Mouse (Mus musculus): ENCODE measurements around the gene Slc25a19. TPM values are rescaled to one million over a fixed set of nuclear protein-coding genes. Genes with fewer than 3 reads are reported as not detected.

Gene Slc25a19
- polyA plus RNA-seq, 1 experiment: 33.7 TPM

GRCm38 (mm10) chr11:115640978-115641663, 13.0 kb upstream of the Slc25a19 start:
- H3K4me1 ChIP-seq (ENCODE audit: control insufficient read depth, insufficient read depth, low read length): peaks cover 5% of the 10 kb centered on the region
- no peak for TF ChIP-seq CTCF (IDR thresholded peaks at IDR 0.05; ENCODE audit: control insufficient read depth, insufficient read depth, insufficient replicate concordance, low read depth, low read length)
- TF ChIP-seq POLR2A (IDR thresholded peaks at IDR 0.05; ENCODE audit: control insufficient read depth, low read depth, low read length): no peak
- no peak overlapping the region for H3K4me3 ChIP-seq (ENCODE audit: control insufficient read depth, low read depth, low read length)
- no peak overlapping the region for H3K27ac ChIP-seq (ENCODE audit: control insufficient read depth, insufficient read depth, low read depth, low read length)
- no peaks in the 10 kb centered on the region for H3K36me3 ChIP-seq (ENCODE audit: control insufficient read depth, insufficient read depth, low read length)
- H3K27me3 ChIP-seq (ENCODE audit: control insufficient read depth, insufficient read depth, low read length): no peaks in the 10 kb centered on the region

- no peaks in the 10 kb centered on the region for H3K27me3 ChIP-seq (ENCODE audit: control insufficient read depth, insufficient read depth, low read length)
These were observed 12.3 kb upstream of the Slc25a19 start for GRCm38 (mm10) chr11:115640311-115640828.

DNA sequence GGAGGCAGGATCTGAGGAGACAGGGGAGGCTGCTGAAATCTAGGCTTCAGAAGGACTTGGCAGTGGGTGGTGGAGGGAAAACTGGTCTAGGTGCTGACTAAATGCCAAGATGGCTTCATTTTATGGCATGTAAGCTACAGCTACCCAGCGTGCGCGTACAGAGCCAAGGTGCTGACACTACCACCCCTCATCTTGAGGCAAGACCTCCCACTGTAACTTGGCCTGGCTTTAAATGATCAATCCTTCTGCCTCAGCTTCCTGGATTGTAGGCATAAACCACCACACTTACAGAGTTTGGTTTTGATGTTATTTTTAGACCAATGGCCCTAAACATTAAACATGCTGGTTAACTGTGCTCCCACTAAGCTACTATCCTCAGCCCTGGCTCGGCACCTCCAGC, 11.4 kb upstream of the Slc25a19 start:
- Histone ChIP-seq H3K27ac (ENCODE audit: control insufficient read depth, insufficient read depth, low read depth, low read length) (no peak overlapping the region), H3K4me3 (ENCODE audit: control insufficient read depth, low read depth, low read length) (no peak overlapping the region), H3K4me1 (ENCODE audit: control insufficient read depth, insufficient read depth, low read length) (peaks cover 5% of the 10 kb centered on the region), H3K27me3 (ENCODE audit: control insufficient read depth, insufficient read depth, low read length) (no peaks in the 10 kb centered on the region), H3K36me3 (ENCODE audit: control insufficient read depth, insufficient read depth, low read length) (no peaks in the 10 kb centered on the region)
- TF ChIP-seq CTCF (IDR thresholded peaks at IDR 0.05; ENCODE audit: control insufficient read depth, insufficient read depth, insufficient replicate concordance, low read depth, low read length) (no peak), POLR2A (IDR thresholded peaks at IDR 0.05; ENCODE audit: control insufficient read depth, low read depth, low read length) (no peak)

More at GRCm38 (mm10) chr11:115640311-115640828, 12.3 kb upstream of the Slc25a19 start:
- no peak overlapping the region for H3K4me3 ChIP-seq (ENCODE audit: control insufficient read depth, low read depth, low read length)
- H3K27ac ChIP-seq (ENCODE audit: control insufficient read depth, insufficient read depth, low read depth, low read length): no peak overlapping the region
- H3K4me1 ChIP-seq (ENCODE audit: control insufficient read depth, insufficient read depth, low read length): peaks cover 5% of the 10 kb centered on the region
- TF ChIP-seq POLR2A (IDR thresholded peaks at IDR 0.05; ENCODE audit: control insufficient read depth, low read depth, low read length): no peak
- TF ChIP-seq CTCF (IDR thresholded peaks at IDR 0.05; ENCODE audit: control insufficient read depth, insufficient read depth, insufficient replicate concordance, low read depth, low read length): no peak
- H3K36me3 ChIP-seq (ENCODE audit: control insufficient read depth, insufficient read depth, low read length): no peaks in the 10 kb centered on the region

DNA sequence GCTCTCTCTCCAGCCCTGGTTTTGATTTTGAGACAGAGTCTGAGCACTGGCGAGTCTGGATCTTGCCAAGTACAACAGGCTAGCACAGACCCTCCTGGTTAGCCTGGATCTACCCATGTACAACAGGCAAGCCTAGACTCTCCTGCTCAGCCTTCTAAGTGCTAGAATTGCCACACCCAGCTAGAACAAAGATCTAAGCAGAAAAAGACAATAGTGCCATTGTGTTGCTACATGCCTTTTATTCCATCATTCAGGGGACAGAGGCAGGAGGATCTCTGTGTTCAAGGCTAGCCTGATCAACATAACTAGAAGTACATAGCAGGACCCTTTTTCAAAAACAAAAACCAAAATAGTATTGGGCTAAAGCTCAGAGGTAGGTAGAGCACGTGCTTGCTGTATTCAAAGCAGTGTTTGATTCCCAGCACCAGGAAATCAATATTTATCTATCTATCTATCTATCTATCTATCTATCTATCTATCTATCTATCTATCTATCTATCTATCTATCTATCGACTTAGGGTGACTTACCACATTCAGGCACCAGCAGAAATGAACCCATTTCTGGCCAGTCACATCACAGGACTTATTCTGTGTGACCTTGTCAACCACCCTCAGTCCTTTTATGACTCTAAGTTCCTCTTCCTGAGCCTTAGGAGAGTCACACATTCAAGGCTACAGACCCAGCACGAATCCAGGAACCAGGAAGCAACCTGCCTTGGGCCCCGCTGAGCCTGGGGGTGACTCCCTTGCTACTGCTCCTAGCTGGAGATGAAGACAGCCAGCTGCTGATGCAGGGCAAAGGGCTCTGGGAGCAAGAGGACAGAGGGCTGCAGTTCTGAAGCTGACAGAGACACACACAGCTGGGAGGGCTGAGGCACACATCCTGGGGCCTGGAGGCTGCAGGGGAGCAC, 10.7 kb upstream of the Slc25a19 start:
- no peak for TF ChIP-seq POLR2A (IDR thresholded peaks at IDR 0.05; ENCODE audit: control insufficient read depth, low read depth, low read length)
- TF ChIP-seq CTCF (IDR thresholded peaks at IDR 0.05; ENCODE audit: control insufficient read depth, insufficient read depth, insufficient replicate concordance, low read depth, low read length): no peak
- peaks cover 5% of the 10 kb centered on the region for H3K4me1 ChIP-seq (ENCODE audit: control insufficient read depth, insufficient read depth, low read length)
- H3K27ac ChIP-seq (ENCODE audit: control insufficient read depth, insufficient read depth, low read depth, low read length): no peak overlapping the region
- H3K36me3 ChIP-seq (ENCODE audit: control insufficient read depth, insufficient read depth, low read length): no peaks in the 10 kb centered on the region
- no peak overlapping the region for H3K4me3 ChIP-seq (ENCODE audit: control insufficient read depth, low read depth, low read length)
- no peaks in the 10 kb centered on the region for H3K27me3 ChIP-seq (ENCODE audit: control insufficient read depth, insufficient read depth, low read length)

- Histone ChIP-seq H3K27ac (ENCODE audit: control insufficient read depth, insufficient read depth, low read depth, low read length) (no peak overlapping the region), H3K4me3 (ENCODE audit: control insufficient read depth, low read depth, low read length) (no peak overlapping the region), H3K36me3 (ENCODE audit: control insufficient read depth, insufficient read depth, low read length) (no peaks in the 10 kb centered on the region), H3K27me3 (ENCODE audit: control insufficient read depth, insufficient read depth, low read length) (no peaks in the 10 kb centered on the region), H3K4me1 (ENCODE audit: control insufficient read depth, insufficient read depth, low read length) (peaks cover 5% of the 10 kb centered on the region)
- no peak for TF ChIP-seq CTCF (IDR thresholded peaks at IDR 0.05; ENCODE audit: control insufficient read depth, insufficient read depth, insufficient replicate concordance, low read depth, low read length)
- no peak for TF ChIP-seq POLR2A (IDR thresholded peaks at IDR 0.05; ENCODE audit: control insufficient read depth, low read depth, low read length)
These were observed 8.9 kb upstream of the Slc25a19 start for GRCm38 (mm10) chr11:115636960-115637359.

DNA sequence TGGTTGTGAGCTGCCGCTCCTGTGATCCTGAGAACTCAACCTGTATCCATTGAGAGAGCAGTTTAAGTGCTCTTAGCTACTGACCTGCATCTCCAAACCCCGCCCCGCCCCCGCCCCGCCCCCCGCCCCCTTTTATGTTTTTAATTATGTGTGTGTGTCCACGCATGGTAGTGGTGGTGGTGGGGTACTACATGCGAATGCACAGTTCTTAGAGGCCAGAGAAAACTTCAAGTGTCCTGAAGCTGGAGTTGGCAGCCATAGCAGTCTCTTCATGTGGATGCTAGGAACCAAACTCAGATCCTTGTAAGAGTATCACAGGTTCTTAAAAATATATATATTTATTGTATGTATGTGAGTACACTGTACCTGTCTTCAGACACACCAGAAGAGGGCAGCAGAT, 7.4 kb upstream of the Slc25a19 start:
- TF ChIP-seq CTCF (IDR thresholded peaks at IDR 0.05; ENCODE audit: control insufficient read depth, insufficient read depth, insufficient replicate concordance, low read depth, low read length) (no peak), POLR2A (IDR thresholded peaks at IDR 0.05; ENCODE audit: control insufficient read depth, low read depth, low read length) (no peak)
- H3K4me3 ChIP-seq (ENCODE audit: control insufficient read depth, low read depth, low read length): no peak overlapping the region
- H3K27ac ChIP-seq (ENCODE audit: control insufficient read depth, insufficient read depth, low read depth, low read length): no peak overlapping the region
- H3K27me3 ChIP-seq (ENCODE audit: control insufficient read depth, insufficient read depth, low read length): no peaks in the 10 kb centered on the region
- no peaks in the 10 kb centered on the region for H3K36me3 ChIP-seq (ENCODE audit: control insufficient read depth, insufficient read depth, low read length)
- no peaks in the 10 kb centered on the region; the same call in none of the 2 replicates for H3K4me1 ChIP-seq (ENCODE audit: control insufficient read depth, insufficient read depth, low read length)

DNA sequence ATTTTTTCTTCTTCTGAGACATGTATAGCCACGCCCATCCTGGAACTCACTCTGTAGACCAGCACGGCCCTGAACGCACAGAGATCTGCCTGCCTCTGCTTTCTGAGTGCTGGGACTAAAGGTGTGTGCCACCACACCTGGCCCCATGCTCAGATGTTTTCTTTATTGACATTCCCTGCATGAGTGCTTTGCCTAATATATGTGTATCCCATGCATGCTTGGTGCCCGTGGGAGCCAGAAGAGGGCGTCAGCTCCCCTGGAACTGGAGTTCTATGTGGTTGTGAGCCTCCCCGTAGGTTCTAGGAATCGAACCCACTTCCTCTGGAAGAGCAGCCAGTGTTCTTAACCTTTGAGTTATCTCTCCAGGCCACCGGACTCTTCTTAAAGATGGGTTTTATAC, 6.9 kb upstream of the Slc25a19 start:
- TF ChIP-seq CTCF (IDR thresholded peaks at IDR 0.05; ENCODE audit: control insufficient read depth, insufficient read depth, insufficient replicate concordance, low read depth, low read length): no peak
- no peak for TF ChIP-seq POLR2A (IDR thresholded peaks at IDR 0.05; ENCODE audit: control insufficient read depth, low read depth, low read length)

More for the DNA sequence above, 6.9 kb upstream of the Slc25a19 start:
- H3K4me1 ChIP-seq (ENCODE audit: control insufficient read depth, insufficient read depth, low read length): no peaks in the 10 kb centered on the region; the same call in none of the 2 replicates
- no peak overlapping the region for H3K4me3 ChIP-seq (ENCODE audit: control insufficient read depth, low read depth, low read length)
- H3K36me3 ChIP-seq (ENCODE audit: control insufficient read depth, insufficient read depth, low read length): no peaks in the 10 kb centered on the region
- H3K27ac ChIP-seq (ENCODE audit: control insufficient read depth, insufficient read depth, low read depth, low read length): no peak overlapping the region
- no peaks in the 10 kb centered on the region for H3K27me3 ChIP-seq (ENCODE audit: control insufficient read depth, insufficient read depth, low read length)

All from testis, adult 2 months (tissue).